Mouse (Mus musculus): Measurements from ENCODE around the gene Ttc28.

Ttc28 gene

DNA sequence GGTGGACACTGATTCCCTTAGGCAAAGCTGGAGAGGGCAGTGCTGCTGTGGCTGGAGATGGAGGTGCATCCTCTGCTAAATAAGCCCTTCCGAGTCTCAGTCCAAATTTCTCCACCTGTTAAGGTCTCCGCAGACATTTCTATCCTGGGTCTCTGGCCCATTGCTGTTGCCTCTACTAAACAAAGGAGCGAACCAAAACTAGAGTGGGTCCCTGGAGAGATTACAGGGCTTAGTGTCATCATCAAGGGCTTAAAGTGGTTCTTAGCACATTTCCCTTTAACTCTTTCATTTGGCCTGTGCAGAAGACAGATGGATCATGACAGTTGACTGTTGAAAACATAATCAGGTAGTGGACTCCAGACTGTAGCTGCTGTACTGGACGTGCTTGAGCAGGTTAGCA is 9.0 kb downstream of the Ttc28 start:
- DNase-seq (ENCODE audit: low spot score): no peak

DNA sequence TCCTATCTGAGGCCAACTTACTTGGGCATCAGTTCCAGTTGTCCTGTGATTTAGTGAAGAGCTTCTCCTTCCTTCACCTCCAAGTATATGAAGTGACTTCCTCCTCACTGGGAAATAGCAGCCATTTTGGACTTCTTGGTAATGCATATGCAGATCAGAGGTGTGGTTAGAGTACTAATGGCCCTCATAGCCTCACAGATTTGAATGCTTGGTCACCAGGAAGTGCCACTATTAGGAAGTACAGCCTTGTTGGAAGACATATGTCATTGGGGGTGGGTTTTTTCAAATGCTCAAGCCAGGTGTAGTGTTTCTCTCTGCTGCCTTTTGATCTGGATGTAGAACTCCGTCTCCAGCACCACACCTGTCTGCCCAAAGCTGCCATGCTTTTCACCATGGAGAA is 10.3 kb downstream of the Ttc28 start:
- no peak for DNase-seq (ENCODE audit: low spot score)

DNA sequence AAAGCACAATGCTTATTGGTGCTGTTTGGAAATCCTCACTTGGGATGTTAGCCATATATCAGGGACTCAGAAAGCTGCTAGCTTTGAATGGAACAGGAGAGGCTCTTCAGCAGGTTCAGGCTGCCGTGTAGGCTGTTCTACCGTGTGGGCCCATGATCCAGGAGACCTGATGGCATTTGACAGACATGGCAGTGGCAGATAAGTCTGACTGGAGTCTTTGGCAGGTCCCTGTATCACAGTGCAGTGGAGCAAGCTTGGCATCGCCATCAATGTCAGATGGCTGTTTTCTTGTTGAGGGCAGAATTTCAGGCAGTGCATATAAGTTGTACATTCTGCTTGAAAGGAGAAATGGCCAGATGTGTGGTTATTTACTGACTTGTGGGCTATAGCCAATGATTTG is 11.0 kb downstream of the Ttc28 start:
- DNase-seq (ENCODE audit: low spot score): no peak

DNA sequence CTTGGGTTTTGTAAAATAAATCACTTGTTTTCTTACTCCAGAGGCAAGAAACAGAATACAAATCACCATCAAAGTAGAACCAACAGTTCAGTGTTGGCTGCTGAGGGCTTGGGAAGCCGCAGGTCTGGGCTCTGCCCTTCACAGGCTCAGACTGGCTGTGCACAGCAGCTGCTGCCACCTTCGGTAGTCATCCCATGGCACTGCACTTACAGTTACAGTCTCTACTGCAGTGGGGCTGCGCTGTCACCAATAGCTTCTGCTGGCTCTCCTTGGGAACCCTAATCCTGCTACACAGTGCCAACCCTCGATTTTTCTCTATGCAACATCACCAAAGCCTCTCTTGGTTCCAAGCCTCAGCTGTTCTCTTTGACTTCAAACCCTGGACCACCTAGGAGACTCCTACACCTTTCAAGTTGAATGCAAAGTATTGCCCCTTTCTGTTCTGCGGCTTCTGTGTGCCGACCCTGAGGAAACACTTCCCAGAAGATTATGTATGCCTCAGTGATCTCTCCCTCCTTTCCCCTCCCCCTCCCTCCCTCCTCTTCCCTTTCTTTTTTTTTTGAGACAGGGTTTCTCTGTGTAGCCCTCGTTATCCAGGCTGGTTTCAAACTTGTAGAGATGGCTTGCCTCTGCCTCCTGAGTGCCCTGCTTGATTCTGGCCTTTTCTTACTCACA is 17.6 kb downstream of the Ttc28 start:
- DNase-seq (ENCODE audit: low spot score): no peak

DNA sequence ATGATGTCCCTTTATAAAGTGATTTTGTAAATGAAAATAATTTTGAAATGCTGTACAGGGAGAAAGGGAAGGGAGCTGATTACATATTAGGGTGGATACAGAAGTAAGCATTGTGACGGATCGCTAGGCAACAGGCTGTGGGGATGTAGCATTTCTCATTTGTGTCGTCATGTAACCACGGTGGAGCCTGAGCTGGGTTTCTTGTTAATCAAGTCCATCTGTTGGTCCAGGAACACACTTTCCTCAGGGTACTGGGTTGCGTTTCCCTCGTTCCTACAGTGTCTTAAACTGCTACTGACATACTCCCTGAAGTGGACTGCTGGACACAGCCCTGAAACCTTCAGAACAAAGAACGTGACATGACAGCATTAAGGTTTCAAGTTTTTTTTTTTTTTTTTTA is 18.6 kb downstream of the Ttc28 start:
- DNase-seq (ENCODE audit: low spot score): peak; percentile 22

DNA sequence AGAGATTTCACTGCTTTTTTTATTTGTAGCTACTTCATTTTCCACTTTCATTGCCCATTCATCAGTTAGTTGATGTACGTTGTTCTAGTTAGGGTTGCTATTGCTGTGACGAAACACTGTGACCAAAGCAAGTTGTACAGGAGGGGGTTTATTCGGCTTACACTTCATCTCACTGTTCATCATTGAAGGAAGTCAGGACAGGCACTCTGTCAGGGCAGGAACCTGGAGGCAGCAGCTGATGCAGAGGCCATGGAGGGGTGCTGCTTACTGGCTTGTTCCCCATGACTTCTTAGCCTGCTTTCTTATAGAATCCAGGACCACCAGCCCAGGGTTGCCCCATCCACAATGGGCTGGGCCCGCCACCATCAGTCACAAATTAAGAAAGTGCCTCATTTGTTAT is 19.2 kb downstream of the Ttc28 start:
- DNase-seq (ENCODE audit: low spot score): no peak

DNA sequence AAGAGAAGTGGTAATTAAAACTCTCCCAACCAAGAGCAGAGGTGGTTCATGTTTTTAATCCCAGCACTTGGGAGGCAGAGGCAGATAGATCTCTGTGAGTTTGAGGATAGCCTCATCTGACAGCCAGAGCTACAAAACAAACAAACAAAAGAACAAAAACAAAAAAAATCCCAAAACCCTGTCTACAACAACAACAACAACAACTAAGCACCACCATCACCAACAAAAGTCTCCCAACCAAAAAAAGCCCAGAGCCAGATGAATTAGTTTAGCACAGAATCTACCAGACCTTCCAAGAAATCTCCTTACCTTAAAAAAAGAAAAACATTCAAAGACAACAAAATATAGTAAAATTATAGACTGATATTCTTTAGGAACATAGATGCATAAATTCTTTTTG is 20.7 kb downstream of the Ttc28 start:
- DNase-seq (ENCODE audit: low spot score): no peak

DNA sequence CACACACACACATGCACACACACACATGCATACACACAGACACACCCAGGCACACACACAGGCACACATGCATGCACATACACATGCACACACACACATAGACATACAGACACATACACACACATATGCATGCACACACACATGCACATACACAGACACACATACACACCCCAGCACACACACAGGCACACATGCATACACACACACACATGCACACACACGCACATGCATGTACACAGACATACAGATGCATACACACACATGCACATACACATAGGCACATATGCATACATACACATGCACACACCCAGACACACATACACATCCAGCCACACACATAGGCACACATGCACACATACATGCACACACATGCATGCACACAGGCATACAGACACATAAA is 27.1 kb downstream of the Ttc28 start:
- no peak for DNase-seq (ENCODE audit: low spot score)

DNA sequence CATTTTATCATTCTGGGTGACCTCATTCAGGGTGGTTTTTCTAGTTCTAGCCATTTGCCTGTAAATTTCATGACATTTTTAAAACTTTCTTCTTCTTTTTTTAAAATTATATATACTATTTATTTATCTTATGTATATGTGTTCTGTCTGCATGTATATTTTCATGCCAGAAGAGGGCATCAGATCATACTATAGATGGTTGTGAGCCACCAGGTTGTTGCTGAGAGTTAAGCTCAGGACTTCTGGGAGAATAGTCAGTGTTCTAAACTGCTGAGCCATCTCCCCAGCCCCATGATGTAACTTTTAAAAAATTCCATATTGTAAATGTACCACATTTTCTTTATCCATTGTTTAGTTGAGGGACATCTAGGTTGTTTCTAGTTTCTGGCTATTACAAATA is 29.3 kb downstream of the Ttc28 start:
- no peak for DNase-seq (ENCODE audit: low spot score)

DNA sequence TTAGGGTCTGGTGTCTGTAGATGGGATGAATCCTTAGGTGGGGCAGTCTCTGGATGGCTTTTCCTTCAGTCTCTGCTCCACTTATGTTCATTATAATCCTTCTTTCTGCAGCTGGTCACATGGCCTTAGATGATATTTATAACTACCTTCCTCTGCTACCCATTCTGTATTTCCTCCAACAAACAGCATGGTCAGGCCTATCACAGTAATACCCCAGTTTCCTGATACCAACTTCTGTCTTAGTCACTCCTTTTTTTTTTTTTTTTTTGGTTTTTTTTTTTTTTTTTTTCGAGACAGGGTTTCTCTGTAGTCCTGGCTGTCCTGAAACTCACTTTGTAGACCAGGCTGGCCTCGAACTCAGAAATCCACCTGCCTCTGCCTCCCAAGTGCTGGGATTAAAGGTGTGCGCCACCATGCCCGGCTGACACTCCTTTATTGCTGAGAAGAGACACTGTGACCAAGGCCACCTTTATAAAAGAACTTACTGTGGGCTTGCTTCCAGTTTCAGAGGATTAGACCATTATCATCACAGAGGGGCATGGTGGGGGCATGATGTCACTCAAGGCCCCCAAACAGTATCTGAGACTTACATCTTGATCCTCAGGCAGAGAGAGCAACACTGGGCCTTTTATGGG is 30.5 kb downstream of the Ttc28 start:
- DNase-seq (ENCODE audit: low spot score): no peak

DNA sequence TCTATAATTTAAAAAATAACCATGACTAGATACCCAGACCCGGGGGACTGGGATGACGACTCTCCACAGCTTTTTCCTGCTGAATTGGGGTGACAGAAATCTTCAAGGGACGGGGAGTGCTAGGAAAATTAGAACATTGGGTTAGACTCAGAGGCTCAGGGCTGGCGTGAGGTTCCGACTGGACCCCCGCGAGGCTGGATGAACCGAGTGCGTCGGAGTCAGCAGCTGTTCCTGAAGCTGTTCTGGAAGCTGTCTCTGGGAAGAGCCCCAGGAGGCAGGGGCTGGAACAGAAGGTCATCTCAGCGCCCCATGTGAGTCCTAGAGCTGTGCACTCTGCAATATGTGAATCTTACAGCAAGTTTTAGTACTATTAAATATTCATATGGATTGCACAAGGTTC is 35.3 kb downstream of the Ttc28 start:
- no peak for DNase-seq (ENCODE audit: low spot score)

DNA sequence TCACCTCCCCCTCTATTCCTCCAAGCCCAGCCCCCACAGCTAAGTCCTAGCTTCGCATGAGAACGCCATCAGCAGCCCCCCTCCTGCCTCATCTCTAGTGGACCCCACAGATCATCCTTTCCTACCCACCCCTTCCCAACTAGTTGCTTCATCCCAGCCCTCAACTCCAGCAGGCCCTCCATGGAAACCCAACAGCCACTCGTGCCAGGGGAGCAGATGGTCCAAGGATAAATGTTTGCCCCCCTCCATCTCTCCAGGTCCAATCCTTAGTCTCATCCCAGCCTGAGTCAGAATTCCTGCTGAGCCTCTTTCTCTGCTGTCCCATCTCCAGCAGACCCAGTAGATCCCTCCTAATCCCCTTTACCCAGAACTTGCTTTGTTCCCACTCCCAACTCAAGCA is 36.6 kb downstream of the Ttc28 start:
- no peak for DNase-seq (ENCODE audit: low spot score)

DNA sequence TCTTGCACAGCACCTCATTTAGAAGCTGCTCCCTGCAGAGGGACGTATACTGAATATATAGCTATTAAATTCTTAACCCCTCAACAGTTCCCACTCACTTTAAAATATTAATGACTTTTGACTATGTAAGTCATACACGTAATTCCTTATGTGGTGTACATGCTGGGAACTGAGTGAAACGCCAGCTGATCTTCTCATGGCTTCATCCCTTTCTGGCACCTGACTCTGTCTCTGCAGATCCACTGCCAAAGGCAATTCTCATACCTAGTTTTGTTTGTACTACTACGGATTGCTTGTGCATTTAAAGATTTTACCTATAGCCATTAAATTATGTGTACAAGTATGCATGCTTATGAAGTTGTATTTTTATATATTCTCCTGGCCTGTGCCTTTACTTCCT is 39.9 kb downstream of the Ttc28 start:
- no peak for DNase-seq (ENCODE audit: low spot score)

DNA sequence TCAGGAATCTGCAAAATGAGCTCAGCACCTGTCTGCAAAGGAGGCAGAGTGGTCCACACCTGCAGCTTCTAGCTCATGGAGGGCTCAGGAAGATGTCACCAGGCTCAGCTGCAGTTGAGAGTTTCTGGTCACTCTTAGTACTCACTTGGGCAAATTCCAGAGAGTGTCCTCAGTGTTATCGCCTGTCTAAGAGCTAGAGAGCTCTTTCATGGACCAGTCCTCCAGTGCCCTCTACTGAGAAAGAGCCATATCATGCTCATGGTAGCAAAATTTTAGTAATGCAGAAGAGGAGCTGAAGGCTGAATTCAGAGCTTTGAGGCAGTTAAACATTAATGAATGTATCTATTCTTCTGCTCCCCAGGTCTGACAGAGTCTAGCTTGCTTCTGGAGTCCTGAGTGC is 43.7 kb downstream of the Ttc28 start:
- peak; percentile 79 for DNase-seq (ENCODE audit: low spot score)

DNA sequence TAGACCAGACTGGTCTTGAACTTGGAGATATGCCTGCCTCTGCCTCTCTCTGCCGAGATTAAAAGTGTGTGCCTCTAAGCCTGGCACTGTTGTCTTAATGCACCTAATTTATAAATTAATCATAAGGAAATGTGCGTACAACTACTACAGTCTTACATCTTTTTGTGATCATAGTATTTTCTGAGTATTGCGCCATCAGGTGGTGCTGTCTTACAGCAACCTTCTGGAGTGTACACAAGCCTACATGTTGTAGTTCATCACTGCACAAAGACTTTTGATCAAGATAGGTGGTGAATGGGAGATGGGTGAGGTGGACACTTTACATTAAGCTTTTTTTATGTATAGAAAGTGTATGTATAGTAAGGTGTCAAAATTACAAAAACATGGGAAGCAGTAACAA is 45.0 kb downstream of the Ttc28 start:
- DNase-seq (ENCODE audit: low spot score): no peak

DNA sequence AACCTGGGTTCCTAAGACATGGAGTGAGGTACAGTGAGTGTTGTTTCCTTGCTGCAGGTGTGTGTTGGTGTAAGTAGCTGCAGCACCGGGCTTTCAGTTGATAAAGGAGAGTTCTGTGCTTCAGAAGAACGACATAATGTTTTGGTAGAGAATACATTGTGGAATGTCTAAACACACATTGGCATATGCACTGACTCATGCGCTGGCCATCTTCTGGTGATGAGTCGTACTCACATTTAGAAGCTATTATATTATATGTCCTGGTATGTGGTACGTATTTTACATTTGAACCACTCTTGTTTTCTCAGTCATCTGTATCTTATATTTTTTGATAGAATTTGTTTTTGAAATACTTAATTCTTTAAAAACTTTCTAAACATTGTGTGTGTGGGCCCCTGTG is 46.2 kb downstream of the Ttc28 start:
- DNase-seq (ENCODE audit: low spot score): no peak

DNA sequence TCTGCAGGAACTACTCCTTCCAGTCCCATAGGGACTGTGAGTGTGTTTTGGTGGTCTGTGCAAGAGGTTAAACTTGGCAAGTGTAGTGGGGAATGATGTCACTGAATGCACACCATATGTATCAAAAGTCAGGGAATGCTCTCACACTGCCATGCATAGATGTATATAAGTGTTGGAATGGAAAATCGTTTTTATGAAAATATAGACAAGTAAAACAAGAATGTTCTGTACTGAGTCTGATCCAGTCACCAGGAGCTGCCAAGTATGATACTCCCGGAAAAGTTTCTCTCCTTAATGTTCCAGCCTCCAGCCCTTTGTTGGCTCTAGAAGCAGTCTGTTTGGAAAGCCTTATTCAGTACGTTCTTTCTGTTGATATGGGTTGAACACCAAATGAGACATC is 48.7 kb downstream of the Ttc28 start:
- peak; percentile 21 for DNase-seq (ENCODE audit: low spot score)

DNA sequence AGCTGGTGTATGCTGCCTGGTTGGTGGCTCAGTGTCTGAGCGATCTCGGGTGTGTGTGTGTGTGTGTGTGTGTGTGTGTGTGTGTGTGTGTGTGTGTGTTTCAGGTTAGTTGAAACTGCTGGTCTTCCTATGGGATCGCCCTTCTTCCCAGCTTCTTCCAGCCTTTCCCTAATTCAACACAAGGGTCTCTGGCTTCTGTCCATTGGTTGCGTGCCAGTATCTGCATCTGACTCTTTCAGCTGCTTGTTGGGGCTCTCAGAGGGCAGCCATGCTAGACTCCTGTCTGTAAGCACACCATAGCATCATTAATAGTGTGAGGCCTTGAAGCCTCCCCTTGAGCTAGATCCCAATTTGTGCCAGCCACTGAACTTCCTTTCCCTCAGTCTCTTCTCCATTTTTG is 49.7 kb downstream of the Ttc28 start:
- no peak for DNase-seq (ENCODE audit: low spot score)

DNA sequence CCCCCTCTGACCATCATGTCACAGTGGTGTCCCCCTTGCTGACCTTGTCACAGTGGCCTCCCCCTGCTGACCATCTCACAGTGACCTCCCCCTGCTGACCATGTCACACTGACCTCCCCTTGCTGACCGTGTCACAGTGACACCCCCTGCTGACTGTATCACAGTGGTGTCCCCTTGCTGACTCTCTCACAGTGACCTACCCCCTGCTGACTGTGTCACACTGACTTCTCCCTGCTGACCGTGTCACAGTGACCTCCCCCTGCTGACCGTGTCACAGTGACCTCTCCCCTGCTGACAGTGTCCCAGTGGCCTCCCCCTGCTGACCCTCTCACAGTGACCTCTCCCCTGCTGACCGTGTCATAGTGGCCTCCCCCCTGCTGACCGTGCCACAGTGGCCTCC is 57.0 kb downstream of the Ttc28 start:
- no peak for DNase-seq (ENCODE audit: low spot score)

DNA sequence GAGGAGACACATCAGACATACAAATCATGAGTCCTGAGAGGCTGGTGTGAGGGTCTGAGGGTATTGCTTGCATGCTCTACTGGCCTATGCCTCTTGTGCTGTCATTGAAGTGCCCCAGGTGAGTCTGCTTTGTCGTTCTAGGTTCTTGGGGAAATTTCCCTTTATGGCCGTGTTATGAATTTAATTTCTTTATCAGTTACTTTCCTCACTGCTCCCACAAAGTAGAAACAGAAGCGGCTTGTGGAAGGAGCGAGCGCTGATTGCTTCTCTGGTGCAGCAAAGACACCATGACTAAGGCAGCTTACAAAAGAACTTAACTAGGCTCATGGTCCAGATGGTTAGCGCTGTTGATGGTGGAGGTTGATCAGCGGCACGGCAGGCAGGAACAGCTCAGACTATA is 64.7 kb downstream of the Ttc28 start:
- DNase-seq (ENCODE audit: low spot score): no peak

DNA sequence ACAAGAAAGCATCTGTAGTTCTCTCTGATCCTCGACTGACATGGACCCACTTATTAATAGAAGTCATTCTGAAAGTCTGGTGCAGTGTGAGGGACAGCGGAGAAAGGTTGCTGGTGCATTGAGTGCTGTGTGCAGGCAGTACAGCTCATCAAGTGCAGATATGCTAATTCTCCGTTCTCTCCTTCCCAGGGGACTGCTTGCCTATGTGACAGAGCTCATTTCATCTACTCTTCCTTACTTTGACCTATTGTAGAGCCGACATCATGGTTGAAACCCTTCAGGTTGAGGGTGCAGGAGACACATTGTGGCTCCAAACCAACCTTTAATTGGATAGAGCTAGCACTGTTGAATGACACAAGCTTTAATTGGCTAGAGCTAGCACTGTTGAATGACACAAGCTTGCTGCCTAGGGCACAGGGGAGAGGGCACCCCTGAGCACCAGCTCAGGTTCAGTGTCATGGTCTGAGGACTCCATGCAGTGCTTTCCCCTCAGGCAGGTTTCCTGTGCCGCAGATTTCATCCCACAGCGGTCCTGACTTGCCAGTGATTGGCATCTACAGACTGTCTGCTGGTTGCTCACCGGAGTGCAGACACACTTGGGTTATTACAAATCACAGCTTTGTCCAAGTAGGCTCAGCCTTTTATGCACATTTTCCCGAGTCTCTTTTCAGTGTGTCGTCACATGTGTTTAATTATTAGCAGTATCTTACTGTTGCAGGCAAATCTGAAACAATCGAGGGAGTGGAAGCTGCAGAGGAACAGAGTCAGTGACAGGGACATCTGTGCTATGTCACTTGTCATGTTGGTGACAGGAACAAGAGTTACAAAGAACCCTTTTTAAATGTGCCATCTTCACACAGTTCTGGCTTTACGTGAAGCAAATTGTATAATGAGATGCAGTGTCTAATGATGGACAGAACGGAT is 69.1 kb downstream of the Ttc28 start:
- DNase-seq (ENCODE audit: low spot score): no peak

DNA sequence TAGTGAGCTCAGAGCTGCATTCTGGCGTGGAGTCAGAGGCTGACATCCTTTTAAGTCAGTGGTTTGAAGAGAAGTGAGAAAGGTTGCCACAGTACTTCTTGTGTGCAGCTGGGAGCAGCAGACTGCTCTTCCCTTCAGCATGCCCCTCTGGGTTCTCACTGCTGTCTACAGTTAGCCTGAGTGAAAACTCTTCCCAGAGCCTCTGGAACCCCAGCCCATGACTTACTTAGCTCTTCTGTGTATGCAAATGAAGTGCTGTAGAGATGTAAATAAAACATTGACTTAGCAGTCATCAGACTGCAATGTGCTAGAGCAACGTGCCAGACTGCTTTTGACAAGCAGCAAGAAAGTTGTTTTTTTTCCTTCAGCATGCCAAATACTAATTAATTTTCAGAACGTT is 70.2 kb downstream of the Ttc28 start:
- DNase-seq (ENCODE audit: low spot score): no peak

DNA sequence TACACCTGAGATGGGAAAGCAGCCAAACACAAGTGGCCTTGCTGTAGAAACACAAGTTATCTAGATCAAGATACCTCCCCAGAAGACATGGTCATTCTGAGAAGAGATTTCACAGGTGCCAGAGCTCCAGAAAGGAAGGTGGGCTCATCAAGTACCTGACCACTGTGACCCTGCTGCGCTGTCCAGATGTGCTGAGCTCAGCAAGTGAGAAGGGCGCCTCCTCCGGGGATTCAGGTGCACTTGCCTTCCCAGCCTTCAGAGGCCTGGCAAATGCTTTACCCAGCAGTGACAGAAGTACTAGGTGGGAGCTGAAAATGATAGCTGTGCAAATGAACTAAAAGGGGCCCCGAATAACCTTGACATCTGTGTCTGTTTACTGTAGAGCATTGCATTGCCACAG is 78.6 kb downstream of the Ttc28 start:
- no peak for DNase-seq (ENCODE audit: low spot score)
